Mouse (Mus musculus): Measurements from ENCODE around the gene Srpx2. TPM values are rescaled to one million over a fixed set of nuclear protein-coding genes. Genes with fewer than 3 reads are reported as not detected.
A peak's percentile ranks its signal among the peaks of the same experiment; 100 is the strongest.

The Srpx2 gene
- not detected in 2 replicates for total RNA-seq (2017)

DNA sequence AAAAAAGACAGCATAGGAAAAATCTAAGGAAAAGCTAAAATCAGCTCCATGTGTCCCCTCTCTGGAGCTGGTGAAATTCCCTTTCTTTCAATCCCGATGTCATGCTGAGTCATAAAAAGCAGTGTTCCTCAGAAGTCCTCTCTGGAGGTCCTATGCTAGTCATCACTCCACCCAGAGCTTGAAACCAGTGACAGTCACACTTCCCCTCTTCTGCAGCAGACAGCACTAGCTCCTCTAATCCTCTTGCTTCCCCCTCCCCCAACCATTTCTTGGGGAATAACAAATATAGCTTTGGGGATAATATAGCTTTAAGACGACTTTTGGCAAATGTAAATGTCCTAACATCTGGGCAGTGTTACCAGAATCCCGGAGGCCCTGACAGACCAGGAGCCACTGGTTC, at the start of gene Srpx2:
Gene Srpx2, plus strand, starts transcription at position 166 of the 400 bp plus-strand sequence.
- ATAC-seq (ENCODE audit: extremely low read depth, insufficient number of reproducible peaks, low FRiP score, poor library complexity, severe bottlenecking): no peak

DNA sequence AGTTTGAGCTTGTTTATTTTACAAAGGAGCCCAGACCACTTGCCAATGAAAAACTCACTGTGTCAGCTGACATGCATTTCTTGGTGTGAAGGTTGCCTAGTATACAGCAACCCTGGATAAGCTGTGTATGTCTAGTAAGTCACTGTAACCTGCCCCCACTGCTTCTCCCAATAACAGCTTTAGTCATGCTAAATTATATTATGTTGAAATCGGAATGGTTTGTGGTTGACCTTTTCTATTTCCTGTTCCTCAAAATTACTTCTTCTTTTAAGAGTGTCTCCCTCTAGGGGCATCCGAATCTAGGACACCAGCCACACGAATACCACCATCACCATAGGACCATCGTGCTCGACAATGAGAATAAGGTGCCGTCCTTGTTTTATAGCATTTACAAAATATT, 38.5 kb upstream of the Srpx2 start:
- peak; percentile 64; the same call in 1 of the 2 replicates for ATAC-seq (ENCODE audit: extremely low read depth, insufficient number of reproducible peaks, low FRiP score, poor library complexity, severe bottlenecking)

DNA sequence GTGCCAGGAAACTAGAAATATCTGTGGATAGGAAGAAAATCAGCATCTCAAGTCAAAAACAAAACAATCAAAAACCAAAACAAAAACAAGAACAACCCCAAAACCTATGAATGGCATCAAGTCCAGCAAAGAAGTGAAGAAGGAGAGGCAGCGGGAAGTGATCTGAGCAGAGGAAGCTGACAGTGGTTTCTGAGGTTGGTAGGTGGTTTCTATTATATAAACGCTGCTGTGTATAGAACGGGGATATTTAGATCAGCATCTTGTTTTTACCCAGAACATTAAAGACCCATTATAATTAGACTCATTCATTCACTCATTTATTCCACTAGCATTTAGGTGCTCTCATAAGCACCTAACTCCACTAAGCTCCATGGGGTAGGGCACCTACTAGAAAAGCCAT, 20.9 kb upstream of the Srpx2 start:
- ATAC-seq (ENCODE audit: extremely low read depth, insufficient number of reproducible peaks, low FRiP score, poor library complexity, severe bottlenecking): no peak

DNA sequence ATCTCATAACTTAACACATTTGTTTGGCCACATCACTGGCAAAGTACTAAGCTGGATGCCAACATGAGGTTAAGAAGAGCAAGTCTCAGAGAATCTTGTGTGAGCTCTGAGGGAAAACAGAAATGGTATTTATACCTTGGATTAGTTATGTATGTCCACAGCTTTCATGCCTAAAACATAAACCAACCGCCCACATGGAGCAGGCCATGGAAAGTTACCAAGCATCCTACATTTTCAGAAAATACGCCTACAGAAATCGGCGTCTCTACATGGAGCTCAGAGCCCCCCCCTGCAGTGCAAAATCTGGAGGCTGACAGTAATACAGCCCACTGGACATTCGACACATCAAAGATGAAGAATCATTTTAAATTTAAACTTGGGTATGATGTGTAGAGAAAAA, 20.1 kb upstream of the Srpx2 start:
- ATAC-seq (ENCODE audit: extremely low read depth, insufficient number of reproducible peaks, low FRiP score, poor library complexity, severe bottlenecking): no peak

DNA sequence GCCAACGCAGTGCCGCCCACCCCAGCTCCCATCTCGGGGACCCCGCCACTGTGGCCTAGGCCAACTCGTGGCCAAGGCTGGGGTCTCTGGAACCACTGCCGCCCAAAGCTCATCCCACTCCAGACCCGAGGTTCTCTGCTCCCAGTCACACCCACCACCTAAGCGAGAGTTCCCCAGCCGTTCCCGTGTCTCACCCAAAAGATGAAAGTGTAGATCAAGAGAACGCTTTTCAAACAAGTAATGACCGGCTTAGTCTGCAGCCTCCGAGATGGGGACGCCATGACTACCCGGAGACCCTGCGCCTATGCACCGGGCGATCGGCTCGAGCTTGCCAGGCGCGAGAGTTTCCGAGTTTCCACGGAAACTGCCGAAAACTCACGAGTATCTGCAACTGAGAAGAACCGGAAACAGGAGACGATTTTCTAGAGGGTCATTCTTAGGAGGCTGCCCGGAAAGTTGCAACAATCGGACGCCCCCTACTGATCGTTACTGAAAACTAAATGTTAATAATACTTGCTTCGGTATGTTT, 10.1 kb upstream of the Srpx2 start, which contains the start of gene Tspan6:
Gene Tspan6, minus strand, starts transcription at position 416 of the 529 bp plus-strand sequence.
- 0 out of 2 replicates have a peak, but pooled peaks have one; percentile 26 for ATAC-seq (ENCODE audit: extremely low read depth, insufficient number of reproducible peaks, low FRiP score, poor library complexity, severe bottlenecking)

DNA sequence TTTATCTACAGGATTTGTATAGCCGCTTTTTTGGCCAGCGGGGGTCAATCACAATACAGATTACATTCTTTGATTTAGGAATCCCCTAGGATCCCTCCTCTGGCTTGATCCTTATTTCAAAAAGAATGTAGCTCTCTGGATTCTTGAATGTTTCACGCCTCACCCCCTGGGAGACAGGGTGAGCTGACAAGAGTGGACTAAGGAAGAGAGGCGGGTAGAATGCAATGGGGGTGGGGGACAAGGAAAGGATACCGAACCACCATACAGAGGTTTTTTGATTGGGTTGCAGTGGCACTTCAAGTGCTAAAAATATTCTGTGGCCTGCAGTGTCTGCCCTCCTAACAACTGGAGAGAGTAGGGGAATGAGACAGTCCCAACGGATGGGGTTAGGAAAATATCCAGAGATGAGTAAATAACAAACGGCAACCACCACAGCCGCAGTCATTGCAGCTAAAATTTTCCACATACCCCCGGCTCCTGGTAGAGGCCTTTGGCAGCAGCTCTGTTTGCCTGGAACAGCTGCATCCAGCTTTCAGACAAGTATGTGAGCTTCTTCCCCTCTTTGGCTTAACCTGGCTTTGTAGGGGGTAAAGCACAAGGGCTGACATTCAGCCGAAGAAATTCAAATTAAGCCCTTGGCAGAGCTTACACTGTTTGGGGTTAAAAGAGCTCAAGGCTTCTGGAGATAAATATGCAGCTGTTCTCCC, 3.3 kb downstream of the Srpx2 start:
- ATAC-seq (ENCODE audit: extremely low read depth, insufficient number of reproducible peaks, low FRiP score, poor library complexity, severe bottlenecking): no peak

DNA sequence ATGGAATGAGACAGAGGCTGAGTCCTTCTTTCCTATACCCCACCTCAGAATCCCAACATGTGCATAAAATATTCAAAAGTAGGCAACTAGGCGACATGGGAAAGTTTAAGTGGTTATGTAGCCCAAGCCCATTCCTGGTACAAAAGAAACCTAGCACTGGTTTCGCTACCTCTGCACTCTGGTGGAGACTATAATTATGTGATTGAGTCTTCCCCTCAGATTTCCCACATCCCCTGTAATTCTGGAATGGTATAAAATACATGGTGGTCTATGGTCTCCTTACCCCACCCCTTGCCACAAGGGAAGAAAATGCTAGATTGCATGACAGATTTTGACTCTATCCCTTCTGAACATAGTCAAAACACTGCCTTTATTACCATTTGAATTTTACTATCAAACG, 4.8 kb downstream of the Srpx2 start:
- no peak for ATAC-seq (ENCODE audit: extremely low read depth, insufficient number of reproducible peaks, low FRiP score, poor library complexity, severe bottlenecking)

DNA sequence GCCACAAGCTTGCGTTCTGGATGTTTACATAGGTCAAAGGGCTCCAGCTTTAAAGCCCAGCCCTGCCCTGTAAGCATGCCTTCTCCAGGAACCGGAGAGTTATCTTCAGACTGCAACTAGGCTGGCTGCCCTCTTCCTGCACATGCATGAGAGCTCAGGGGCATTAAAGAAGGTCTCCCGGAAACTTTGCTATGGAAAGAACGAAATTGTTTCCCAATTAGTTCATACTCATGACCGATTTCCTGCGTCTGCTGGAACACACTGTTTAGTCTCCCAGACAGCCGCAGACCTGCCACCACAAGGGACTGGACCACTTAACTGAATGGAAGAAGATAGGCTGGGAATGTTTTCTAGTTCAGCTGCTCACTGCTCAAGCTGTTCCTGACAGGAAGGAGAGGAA, 6.0 kb downstream of the Srpx2 start:
- no peak for ATAC-seq (ENCODE audit: extremely low read depth, insufficient number of reproducible peaks, low FRiP score, poor library complexity, severe bottlenecking)

DNA sequence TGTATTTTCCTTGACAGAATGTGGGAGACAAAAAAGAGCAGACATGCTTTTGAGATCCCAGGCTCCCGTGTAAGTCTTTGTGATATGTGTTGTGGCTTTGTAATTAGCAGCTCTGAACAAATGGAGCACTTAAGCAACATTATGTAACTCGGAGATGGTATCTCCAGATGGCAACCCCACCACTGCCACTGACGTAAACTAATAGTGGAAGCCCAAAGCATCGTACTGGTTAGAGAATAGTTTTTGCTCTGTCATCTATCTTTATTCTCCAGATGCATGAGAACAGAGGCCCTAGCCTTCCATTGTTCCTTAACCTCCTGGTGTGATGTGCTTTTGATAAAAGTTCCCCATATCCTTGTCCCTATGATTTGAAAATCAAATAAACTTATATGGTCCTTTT, 13.0 kb downstream of the Srpx2 start:
- ATAC-seq (ENCODE audit: extremely low read depth, insufficient number of reproducible peaks, low FRiP score, poor library complexity, severe bottlenecking): no peak

DNA sequence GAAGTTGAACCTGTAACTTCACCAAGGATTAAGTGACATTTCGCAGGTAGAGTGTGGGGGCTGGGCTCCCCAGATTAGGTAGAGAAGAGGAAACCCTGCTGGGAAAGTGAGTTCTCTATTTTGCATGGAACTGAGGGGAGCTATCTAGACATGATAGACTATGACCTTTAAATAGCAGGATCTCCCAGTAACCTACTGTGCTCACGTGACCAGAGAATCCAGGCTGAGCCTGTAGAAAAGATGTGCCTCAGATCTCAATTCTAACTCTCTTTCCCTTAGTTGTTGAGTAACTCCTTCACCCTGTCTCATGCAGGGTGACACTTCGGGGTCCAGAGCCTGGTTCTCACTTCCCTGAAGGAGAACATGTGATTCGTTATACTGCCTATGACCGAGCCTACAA, 18.5 kb downstream of the Srpx2 start:
- no peak for ATAC-seq (ENCODE audit: extremely low read depth, insufficient number of reproducible peaks, low FRiP score, poor library complexity, severe bottlenecking)

DNA sequence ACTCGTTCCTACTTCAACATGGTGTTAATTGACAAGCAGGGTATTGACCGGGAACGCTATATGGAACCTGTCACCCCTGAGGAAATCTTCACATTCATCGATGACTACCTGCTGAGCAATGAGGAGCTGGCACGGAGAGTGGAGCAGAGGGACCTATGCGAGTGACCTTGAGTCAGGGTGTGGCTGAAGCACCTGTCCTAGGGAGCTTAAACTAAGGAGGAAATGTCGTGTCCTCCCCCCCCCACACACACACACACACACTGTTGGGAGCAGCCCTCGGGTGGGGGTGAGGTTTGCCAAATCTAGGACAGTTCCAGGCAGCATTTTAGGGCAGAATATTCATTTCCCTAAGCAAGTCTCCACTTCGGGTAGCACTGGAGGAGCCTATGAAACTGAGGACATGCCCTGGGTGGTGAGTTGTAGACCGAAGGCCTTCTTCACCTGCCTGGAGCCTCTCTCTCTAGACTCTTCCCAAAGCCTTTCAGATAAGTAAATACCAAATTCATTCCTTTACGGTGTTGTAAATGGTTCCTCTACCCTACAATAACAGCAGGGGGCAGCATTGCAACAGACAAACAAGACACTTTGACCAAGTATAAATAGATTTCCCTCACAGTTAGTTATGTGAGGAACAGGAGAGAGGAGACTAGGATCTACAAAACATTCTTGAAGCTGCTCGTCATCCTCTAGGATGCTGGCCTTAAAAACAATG, 23.2 kb downstream of the Srpx2 start:
- no peak for ATAC-seq (ENCODE audit: extremely low read depth, insufficient number of reproducible peaks, low FRiP score, poor library complexity, severe bottlenecking)

DNA sequence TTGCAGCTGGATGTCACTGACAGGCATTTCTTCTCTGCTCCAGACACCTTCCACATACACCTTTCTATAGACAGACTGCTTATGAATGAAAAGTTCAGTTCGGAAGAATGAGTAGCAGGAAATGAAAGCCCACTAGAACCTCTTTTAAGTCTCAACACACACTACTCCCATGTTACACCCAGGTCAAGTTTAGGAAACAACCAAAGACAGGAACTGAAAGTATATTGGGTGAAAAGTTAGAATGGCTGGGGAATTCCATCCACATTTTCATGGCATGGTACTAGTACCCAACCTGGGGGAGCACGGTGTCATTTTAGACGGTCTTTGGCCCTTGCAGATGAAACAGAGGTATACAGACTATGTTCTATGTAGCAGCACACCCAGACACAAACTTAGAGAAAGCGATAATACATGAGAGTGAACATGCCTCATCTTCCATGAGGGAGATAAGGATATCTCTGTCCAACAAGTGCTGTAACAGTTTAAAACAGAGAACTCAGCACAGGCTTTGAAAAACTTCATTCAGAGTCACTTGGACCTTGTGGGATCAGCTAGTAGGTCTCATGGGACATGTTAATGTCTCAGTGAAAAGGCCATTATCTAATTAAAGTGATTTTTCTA, 28.5 kb downstream of the Srpx2 start:
- ATAC-seq (ENCODE audit: extremely low read depth, insufficient number of reproducible peaks, low FRiP score, poor library complexity, severe bottlenecking): no peak

DNA sequence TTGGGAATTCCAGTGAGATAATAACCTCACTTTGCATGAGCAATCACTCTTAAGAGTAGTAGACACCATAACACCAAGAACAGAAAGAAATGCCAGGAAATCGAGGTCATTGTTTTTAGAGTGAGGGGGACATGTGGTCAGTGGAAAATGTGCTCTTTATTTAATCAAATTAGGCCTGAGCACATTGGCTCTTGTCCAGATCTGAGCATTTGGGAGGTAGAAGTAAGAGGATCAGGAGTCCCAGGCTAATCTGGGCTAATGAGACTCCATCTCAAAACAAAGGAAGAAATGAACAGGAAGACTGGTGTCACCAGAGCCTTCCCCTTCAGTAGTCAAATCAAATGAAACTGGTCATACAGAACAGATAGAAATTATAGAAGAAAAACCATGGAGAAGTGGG, 31.3 kb downstream of the Srpx2 start:
- ATAC-seq (ENCODE audit: extremely low read depth, insufficient number of reproducible peaks, low FRiP score, poor library complexity, severe bottlenecking): no peak

DNA sequence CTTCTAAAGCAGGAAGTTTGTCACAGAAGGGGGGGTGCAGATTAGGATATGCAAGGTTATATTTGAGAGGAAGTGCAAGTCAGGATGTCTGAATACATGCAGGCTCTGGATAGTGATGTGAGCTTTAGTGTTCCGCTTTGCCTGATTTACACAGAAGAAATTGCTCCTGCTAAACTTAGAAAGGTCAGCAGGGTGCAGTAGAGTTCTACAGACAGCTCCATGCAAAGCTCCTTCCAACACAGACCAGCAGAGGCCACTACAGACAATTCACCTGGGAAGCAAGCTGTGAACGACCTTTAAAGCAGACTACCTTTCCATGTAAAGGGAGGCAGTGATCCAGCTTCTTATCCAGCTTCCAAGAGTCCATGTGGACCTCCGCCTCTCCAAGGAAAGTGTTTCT, 39.2 kb downstream of the Srpx2 start:
- 0 out of 2 replicates have a peak, but pooled peaks have one; percentile 33 for ATAC-seq (ENCODE audit: extremely low read depth, insufficient number of reproducible peaks, low FRiP score, poor library complexity, severe bottlenecking)

DNA sequence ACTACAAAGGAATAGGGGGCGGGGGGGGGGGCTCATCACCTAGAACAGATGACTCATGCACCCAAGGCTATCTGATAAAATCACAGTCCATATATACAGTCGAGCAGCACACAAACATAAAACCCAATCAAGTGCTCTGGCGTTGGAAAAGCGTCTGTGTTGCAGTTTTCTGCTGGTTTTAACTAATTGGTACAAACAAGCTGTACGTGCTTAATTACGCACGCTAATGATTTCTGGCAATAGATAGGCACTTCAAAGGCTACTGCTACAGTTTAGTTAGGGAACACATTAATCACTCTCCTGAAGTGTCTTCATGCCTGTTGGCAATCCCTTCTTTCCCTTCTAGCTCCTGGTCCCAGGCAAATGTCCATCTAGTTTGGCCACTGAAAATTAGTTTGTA, 46.4 kb downstream of the Srpx2 start:
- no peak for ATAC-seq (ENCODE audit: extremely low read depth, insufficient number of reproducible peaks, low FRiP score, poor library complexity, severe bottlenecking)

DNA sequence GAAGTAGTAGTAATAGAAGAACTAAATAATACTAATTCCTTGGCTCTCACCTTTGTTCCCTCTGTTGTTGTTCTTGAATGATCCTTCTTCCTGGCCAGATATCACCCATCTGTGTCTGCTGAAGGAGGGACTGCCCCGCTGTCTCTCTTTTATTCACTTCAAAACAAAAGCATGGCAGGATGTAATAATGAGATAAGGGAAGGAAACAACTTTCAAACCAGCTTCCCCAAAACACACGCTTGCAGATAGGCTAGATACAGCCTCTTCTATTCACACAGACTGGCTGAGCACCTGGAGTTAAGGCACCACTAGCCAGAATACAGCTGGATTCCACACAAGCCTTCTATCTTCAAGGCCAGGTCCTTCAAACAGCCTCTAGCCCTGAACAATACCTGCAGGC, 52.4 kb downstream of the Srpx2 start:
- no peak for ATAC-seq (ENCODE audit: extremely low read depth, insufficient number of reproducible peaks, low FRiP score, poor library complexity, severe bottlenecking)

DNA sequence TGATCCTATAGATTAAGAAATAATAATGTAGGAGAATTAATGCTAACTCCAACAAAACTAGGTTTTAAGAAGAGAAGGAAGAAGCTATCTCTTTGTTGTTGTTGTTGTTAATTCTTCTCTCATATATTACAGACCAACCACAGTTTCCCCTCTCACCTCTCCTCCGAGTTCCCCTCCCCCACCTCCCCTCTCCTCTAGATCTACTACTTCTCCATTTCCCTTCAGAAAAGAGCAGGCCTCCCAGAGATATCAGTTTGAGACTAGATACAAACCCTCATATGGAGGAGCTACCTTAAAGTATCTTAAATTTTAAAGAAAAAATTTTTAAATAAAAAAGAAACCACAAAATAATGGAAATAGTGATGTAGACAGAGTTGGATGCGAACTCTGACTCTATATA, 56.4 kb downstream of the Srpx2 start:
- no peak for ATAC-seq (ENCODE audit: extremely low read depth, insufficient number of reproducible peaks, low FRiP score, poor library complexity, severe bottlenecking)

DNA sequence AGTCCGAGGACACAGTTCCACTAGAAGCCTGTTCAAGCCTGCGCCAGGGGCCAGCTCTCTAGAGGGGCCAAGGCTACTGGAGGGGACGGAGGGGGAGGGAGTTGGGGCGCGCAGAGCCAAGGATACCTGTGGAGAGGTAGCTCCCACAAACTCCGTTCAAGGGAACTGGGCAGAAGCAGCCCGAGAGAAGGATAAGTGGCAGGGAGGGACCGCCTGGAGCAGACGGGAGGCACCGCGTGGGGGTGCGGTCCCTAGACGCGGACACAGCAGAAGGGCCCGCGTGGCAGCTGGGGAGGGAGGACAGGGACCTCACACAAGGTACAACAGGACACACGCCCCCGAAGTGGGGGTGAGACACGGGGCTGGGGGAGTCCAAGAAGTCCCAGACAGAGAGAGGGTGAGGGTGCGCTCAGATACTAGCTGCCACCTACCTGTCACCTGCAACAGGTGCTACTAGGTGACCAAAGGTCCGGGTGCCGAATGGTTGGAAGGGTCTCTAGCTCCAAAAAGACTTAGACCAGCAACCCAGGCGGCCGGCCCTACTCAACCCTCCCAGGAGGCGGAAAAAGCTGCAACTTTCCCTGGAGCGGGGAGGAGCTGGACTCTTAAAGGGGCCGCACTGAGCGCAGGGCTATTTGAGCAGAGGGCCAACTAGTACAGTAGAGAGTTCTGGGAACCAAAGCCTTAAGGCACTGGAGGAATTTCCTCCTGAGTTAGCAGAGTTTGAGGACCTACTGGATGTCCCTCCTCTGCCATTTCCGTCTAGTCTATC, 73.2 kb downstream of the Srpx2 start, which contains the start of gene Sytl4:
Gene Sytl4, minus strand, starts transcription at position 582 of the 772 bp plus-strand sequence.
- ATAC-seq (ENCODE audit: extremely low read depth, insufficient number of reproducible peaks, low FRiP score, poor library complexity, severe bottlenecking): no peak
